Mouse (Mus musculus) bone marrow, adult 2 months (tissue): Measurements from ENCODE around the gene Gps1.

Experiments used
- CTCF ChIP-seq: fragments of 200-500 bp; IDR thresholded peaks from 2 replicates; pipeline ENCODE4 v1.5.1; 2011; ENCODE audit warnings: low read length, control low read depth; ENCODE audit not compliant: control insufficient read depth, insufficient read depth
- POLR2A ChIP-seq: fragments of 200-500 bp; IDR thresholded peaks from 2 replicates; pipeline ENCODE4 v1.6.1; 2011; ENCODE audit warnings: low read depth, mild to moderate bottlenecking, control low read depth, low read length, borderline replicate concordance; ENCODE audit not compliant: control insufficient read depth

- TF ChIP-seq CTCF, result no peak
- no peak for TF ChIP-seq POLR2A
These were observed 34.2 kb downstream of the Gps1 start for GRCm38 (mm10) chr11:120818251-120818650.
